Mouse (Mus musculus): Measurements from ENCODE around the gene Pla2g2c. TPM values are rescaled to one million over a fixed set of nuclear protein-coding genes. Genes with fewer than 3 reads are reported as not detected.

Pla2g2c gene
- total RNA-seq, 4 experiments from 2014 or later = 0.14 to 0.51 (median 0.26) TPM

- DNase-seq (ENCODE audit: low spot score in 2 of 2) = no peak
Measured at GRCm38 (mm10) chr4:138748369-138749072, 23.9 kb downstream of the Pla2g2c start.

- DNase-seq (ENCODE audit: low spot score in 2 of 2) = no peak
Measured at GRCm38 (mm10) chr4:138752603-138753002, 28.0 kb downstream of the Pla2g2c start.

- DNase-seq (ENCODE audit: low spot score in 2 of 2) = no peak
Measured at GRCm38 (mm10) chr4:138753608-138754007, 29.0 kb downstream of the Pla2g2c start.

- DNase-seq (ENCODE audit: low spot score in 2 of 2) = no peak
Measured at GRCm38 (mm10) chr4:138754432-138754831, 29.8 kb downstream of the Pla2g2c start.

- DNase-seq (ENCODE audit: low spot score in 2 of 2) = no peak
Measured at GRCm38 (mm10) chr4:138755439-138755838, 30.8 kb downstream of the Pla2g2c start.

GRCm38 (mm10) chr4:138755983-138756382 is 31.4 kb downstream of the Pla2g2c start:
- DNase-seq (ENCODE audit: low spot score in 2 of 2) = no peak

GRCm38 (mm10) chr4:138757416-138757815 is 32.8 kb downstream of the Pla2g2c start, which contains the start of gene Pla2g2f:
Gene Pla2g2f (minus strand): TSS chr4:138757626.
- DNase-seq (ENCODE audit: low spot score in 2 of 2) = no peak

- no peak for DNase-seq (ENCODE audit: low spot score in 2 of 2)
Measured at GRCm38 (mm10) chr4:138762266-138762665, 37.7 kb downstream of the Pla2g2c start.

- no peak for DNase-seq (ENCODE audit: low spot score in 2 of 2)
Measured at GRCm38 (mm10) chr4:138771970-138772369, 47.4 kb downstream of the Pla2g2c start.

- DNase-seq (ENCODE audit: low spot score in 2 of 2) = no peak
Measured at GRCm38 (mm10) chr4:138772386-138772785, 47.8 kb downstream of the Pla2g2c start.

- no peak for DNase-seq (ENCODE audit: low spot score in 2 of 2)
Measured at GRCm38 (mm10) chr4:138775435-138775834, 50.8 kb downstream of the Pla2g2c start, which contains the start of gene Pla2g2d. Gene Pla2g2d (plus strand): TSS chr4:138775735.

GRCm38 (mm10) chr4:138777417-138778407 is 53.1 kb downstream of the Pla2g2c start:
- DNase-seq (ENCODE audit: low spot score in 2 of 2) = no peak

GRCm38 (mm10) chr4:138780300-138780699 is 55.7 kb downstream of the Pla2g2c start:
- DNase-seq (ENCODE audit: low spot score in 2 of 2) = no peak

- DNase-seq (ENCODE audit: low spot score in 2 of 2) = peak in 1 of 2 experiments; percentile 82
Measured at GRCm38 (mm10) chr4:138782098-138782497, 57.5 kb downstream of the Pla2g2c start.

- no peak for DNase-seq (ENCODE audit: low spot score in 2 of 2)
Measured at GRCm38 (mm10) chr4:138785721-138786120, 61.1 kb downstream of the Pla2g2c start.

GRCm38 (mm10) chr4:138786141-138786540 is 61.5 kb downstream of the Pla2g2c start:
- DNase-seq (ENCODE audit: low spot score in 2 of 2) = no peak

GRCm38 (mm10) chr4:138788381-138788780 is 63.8 kb downstream of the Pla2g2c start:
- DNase-seq (ENCODE audit: low spot score in 2 of 2) = no peak

GRCm38 (mm10) chr4:138791452-138791851 is 66.9 kb downstream of the Pla2g2c start:
- DNase-seq (ENCODE audit: low spot score in 2 of 2) = no peak

- DNase-seq (ENCODE audit: low spot score in 2 of 2) = no peak
Measured at GRCm38 (mm10) chr4:138792599-138792998, 68.0 kb downstream of the Pla2g2c start.

- DNase-seq (ENCODE audit: low spot score in 2 of 2) = peak; percentile 37 to 47
Measured at GRCm38 (mm10) chr4:138793276-138793675, 68.7 kb downstream of the Pla2g2c start.

GRCm38 (mm10) chr4:138794344-138794743 is 69.8 kb downstream of the Pla2g2c start:
- DNase-seq (ENCODE audit: low spot score in 2 of 2) = no peak

All from left cerebral cortex, adult 8-10 months (tissue).